Mouse (Mus musculus) heart, embryonic 12.5 days (tissue): ENCODE data around the gene Slc7a7. TPM values are rescaled to one million over a fixed set of nuclear protein-coding genes. Genes with fewer than 3 reads are reported as not detected.

Experiments
- ATAC-seq: fragments of 200-750 bp; cut with Nextera tagmentation; 2 replicates; pipeline ENCODE4 v1.8.0; 2017; ENCODE audit warnings: moderate TSS enrichment, moderate library complexity; ENCODE audit not compliant: insufficient number of reproducible peaks, low FRiP score
- H3K27ac ChIP-seq: fragments of 300-500 bp; sonication (generic); 2 replicates; pipeline ENCODE4 v1.5.1; 2016; ENCODE audit warnings: mild to moderate bottlenecking, moderate library complexity; ENCODE audit not compliant: poor library complexity, severe bottlenecking
- H3K27me3 ChIP-seq: fragments of 300-500 bp; sonication (generic); replicated peaks from 2 replicates; pipeline ENCODE4 v1.6.1; 2016; ENCODE audit warnings: mild to moderate bottlenecking, moderate library complexity
- H3K36me3 ChIP-seq: fragments of 300-500 bp; sonication (generic); 2 replicates; pipeline ENCODE4 v1.6.1; 2016; ENCODE audit warnings: mild to moderate bottlenecking, moderate library complexity
- H3K4me1 ChIP-seq: fragments of 300-500 bp; sonication (generic); replicated peaks from 2 replicates; pipeline ENCODE4 v1.6.1; 2016; ENCODE audit warnings: mild to moderate bottlenecking
- H3K4me2 ChIP-seq: fragments of 300-500 bp; sonication (generic); 2 replicates; pipeline ENCODE4 v1.6.1; 2016; ENCODE audit warnings: mild to moderate bottlenecking, moderate library complexity
- H3K4me3 ChIP-seq: fragments of 300-500 bp; sonication (generic); 2 replicates; pipeline ENCODE4 v1.5.1; 2016; ENCODE audit warnings: mild to moderate bottlenecking
- H3K9ac ChIP-seq: fragments of 300-500 bp; sonication (generic); 2 replicates; pipeline ENCODE4 v1.6.1; 2016; ENCODE audit warnings: mild to moderate bottlenecking, moderate library complexity
- H3K9me3 ChIP-seq: fragments of 300-500 bp; sonication (generic); replicated peaks from 2 replicates; pipeline ENCODE4 v1.6.1; 2016; ENCODE audit warnings: mild to moderate bottlenecking, moderate library complexity
- WGBS: fragments of 180-500 bp; shearing (Covaris S2); methylation state at CpG from one replicate; pipeline ENCODE4 v1.1.7; 2016; 5-methylcytosine and 5-hydroxymethylcytosine counted together
- polyA plus RNA-seq: library from polyadenylated mRNA; unstranded; fragments of >200 nt; fragmentation: Nextera tagmentation; extraction: Ambion mirVana; gene quantifications from 2 replicates; pipeline ENCODE4 v1.2.1, GENCODE M21; 2016

Gene Slc7a7
- polyA plus RNA-seq, 1 experiment from 2014 or later: 8.0 TPM

DNA sequence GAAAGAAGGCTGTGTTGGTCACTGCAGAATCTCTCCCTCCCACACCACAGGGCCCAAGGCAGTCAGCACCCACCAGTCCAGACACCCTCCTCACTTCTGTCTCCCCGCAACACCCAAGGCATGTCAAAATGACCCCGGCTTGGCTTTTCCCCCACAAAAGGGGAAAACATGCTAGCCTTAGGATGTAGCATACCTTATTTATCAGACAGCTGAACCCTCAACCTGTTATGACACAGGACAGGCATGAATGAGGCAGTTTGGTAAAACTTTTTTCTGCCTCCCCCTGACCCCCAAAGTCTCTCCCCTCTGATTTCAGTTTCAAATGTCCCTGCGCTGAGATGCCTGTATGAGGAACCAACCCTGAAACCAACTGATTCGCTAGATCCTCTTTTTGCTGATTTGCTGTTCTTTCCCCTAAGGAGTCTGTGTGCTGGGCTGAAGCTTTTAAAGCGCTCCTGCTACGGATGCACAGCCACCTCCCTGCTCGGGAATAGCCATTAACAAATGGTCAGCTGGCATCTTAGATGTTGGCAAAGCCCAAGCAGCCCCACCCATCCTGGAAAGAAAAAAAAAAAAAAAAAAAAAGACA is 8.4 kb downstream of the Slc7a7 start:
- 73% methylated on average over 7 of the region's 7 CpGs for WGBS
- Histone ChIP-seq H3K9ac (no peak overlapping the region), H3K27ac (no peak overlapping the region), H3K4me2 (peak overlapping the region; percentile 20; the same call in 1 of the 2 replicates), H3K36me3 (0 out of 2 replicates have a peak, but pooled peaks cover 1% of the 10 kb centered on the region), H3K27me3 (no peaks in the 10 kb centered on the region), H3K4me1 (peaks cover 35% of the 10 kb centered on the region), H3K9me3 (no peaks in the 10 kb centered on the region), H3K4me3 (no peak overlapping the region)
- no peak for ATAC-seq

- H3K27me3 ChIP-seq: no peaks in the 10 kb centered on the region
- H3K36me3 ChIP-seq: 0 out of 2 replicates have a peak, but pooled peaks cover 4% of the 10 kb centered on the region
- H3K9me3 ChIP-seq: no peaks in the 10 kb centered on the region
- H3K27ac ChIP-seq: no peak overlapping the region
- H3K4me3 ChIP-seq: no peak overlapping the region
- H3K4me1 ChIP-seq: peaks cover 28% of the 10 kb centered on the region
- H3K9ac ChIP-seq: no peak overlapping the region
- peak overlapping the region; percentile 20 for H3K4me2 ChIP-seq
- no peak for ATAC-seq
- WGBS: 85% methylated on average over 25 of the region's 25 CpGs
These were observed 9.1 kb downstream of the Slc7a7 start for GRCm38 (mm10) chr14:54408336-54409056.

DNA sequence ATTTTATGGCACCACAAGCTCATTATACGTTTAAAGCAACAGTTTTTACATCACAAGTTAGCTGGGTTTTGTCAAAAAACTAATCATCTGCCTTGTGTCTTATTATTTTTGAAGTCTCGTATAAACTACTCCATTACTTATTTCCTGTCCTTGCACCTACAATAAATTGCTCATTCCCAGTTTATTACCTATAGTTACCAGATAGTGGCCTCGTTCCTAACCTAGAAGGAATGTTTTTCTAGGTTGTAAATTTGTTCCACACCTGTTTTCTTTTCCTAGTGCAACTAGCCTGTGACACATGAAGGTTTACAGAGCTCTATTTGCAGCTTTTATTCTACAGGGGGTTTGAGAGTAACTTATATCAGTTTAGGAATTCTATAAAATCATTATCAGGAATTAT is 15.9 kb downstream of the Slc7a7 start:
- no peak for ATAC-seq
- no peak overlapping the region for H3K4me2 ChIP-seq
- 0 out of 2 replicates have a peak, but pooled peaks cover 4% of the 10 kb centered on the region for H3K36me3 ChIP-seq
- 67% methylated on average over 3 of the region's 3 CpGs for WGBS
- H3K9ac ChIP-seq: no peak overlapping the region
- no peaks in the 10 kb centered on the region for H3K4me1 ChIP-seq
- H3K27me3 ChIP-seq: no peaks in the 10 kb centered on the region
- H3K4me3 ChIP-seq: no peak overlapping the region
- H3K9me3 ChIP-seq: no peaks in the 10 kb centered on the region
- H3K27ac ChIP-seq: no peak overlapping the region

GRCm38 (mm10) chr14:54398921-54399382 is 18.6 kb downstream of the Slc7a7 start:
- WGBS: 59% methylated on average over 8 of the region's 8 CpGs
- Histone ChIP-seq H3K4me1 (no peaks in the 10 kb centered on the region), H3K9me3 (no peaks in the 10 kb centered on the region), H3K4me2 (no peak overlapping the region), H3K4me3 (no peak overlapping the region), H3K27me3 (no peaks in the 10 kb centered on the region), H3K9ac (no peak overlapping the region), H3K27ac (no peak overlapping the region), H3K36me3 (0 out of 2 replicates have a peak, but pooled peaks cover under 1% of the 10 kb centered on the region)
- ATAC-seq: no peak

DNA sequence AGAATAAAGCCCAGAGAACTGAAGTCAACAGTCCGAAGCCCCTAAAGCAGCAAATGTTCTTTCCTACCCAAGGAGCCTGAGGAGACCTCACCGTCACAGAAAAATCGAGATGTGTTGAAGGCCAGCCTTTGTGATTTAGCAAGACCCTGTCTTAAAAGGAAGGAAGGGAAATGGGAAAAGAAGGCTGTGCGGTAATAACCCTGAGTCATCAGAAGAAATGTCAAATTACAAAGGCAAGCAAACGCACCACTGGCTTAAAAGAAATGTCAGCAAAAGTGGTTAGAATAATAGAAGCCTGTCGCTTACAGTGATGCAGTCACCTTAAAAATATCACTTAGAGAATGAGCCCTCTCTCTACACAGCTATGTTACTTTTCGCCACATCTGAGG is 19.1 kb downstream of the Slc7a7 start:
- ATAC-seq: no peak
- 70% methylated on average over 7 of the region's 7 CpGs for WGBS
- Histone ChIP-seq H3K4me2 (no peak overlapping the region), H3K36me3 (no peaks in the 10 kb centered on the region), H3K4me1 (no peaks in the 10 kb centered on the region), H3K27me3 (no peaks in the 10 kb centered on the region), H3K9ac (no peak overlapping the region), H3K27ac (no peak overlapping the region), H3K4me3 (no peak overlapping the region), H3K9me3 (no peaks in the 10 kb centered on the region)

DNA sequence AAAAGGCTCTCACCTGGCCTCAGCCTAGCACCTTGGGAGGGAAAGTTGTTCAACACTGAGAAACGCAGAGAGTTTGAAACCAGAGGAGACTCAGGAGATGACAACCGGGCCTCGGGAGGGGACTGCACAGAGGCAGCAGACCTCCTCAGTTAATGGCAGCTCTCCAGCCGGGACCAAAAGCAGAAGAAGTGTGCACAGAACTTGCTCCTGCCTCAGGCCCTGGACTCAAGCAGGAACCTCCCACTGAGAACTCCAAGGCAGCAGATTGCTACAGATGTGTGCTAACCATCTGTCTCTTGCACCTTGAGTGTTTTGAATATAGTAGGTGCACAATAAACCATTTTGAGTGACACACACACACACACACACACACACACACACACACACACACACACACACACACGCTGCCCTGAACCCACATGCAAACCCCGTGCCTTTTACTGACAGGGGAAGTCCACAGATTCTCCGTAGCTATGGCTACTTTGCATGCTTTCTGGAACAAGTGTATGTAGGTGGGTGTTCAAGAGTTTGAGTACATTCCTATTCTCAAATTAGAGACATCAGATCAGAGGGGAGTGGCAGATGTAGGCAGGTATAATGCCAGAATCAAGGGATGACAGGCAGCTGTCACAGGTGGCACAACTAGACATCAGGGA is 19.6 kb downstream of the Slc7a7 start:
- no peak for ATAC-seq
- no peaks in the 10 kb centered on the region for H3K4me1 ChIP-seq
- no peaks in the 10 kb centered on the region for H3K9me3 ChIP-seq
- H3K27ac ChIP-seq: no peak overlapping the region
- no peak overlapping the region for H3K4me3 ChIP-seq
- no peaks in the 10 kb centered on the region for H3K36me3 ChIP-seq
- H3K9ac ChIP-seq: no peak overlapping the region
- no peaks in the 10 kb centered on the region for H3K27me3 ChIP-seq
- H3K4me2 ChIP-seq: no peak overlapping the region
- WGBS: 74% methylated on average over 7 of the region's 7 CpGs

DNA sequence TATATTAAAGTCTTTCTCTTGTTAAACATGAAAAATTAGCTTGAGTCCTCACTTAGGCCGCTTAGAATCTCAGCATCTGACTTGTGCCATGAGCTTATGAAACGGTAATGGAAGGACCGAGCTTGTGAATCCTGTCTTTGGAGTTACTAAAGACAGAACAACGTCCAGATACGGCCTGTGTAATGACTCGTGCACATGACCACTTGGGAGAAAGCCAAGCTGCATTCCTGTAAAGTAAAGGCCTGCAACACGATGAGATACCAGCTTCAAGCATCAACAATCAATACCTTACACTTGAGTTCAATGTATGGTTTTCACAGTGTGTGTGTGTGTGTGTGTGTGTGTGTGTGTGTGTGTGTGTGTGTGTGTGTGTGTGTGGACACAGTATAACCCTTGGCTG is 20.9 kb downstream of the Slc7a7 start:
- no peaks in the 10 kb centered on the region for H3K9me3 ChIP-seq
- H3K4me3 ChIP-seq: no peak overlapping the region
- no peak overlapping the region for H3K27ac ChIP-seq
- ATAC-seq: no peak
- H3K9ac ChIP-seq: no peak overlapping the region
- no peaks in the 10 kb centered on the region for H3K27me3 ChIP-seq
- H3K4me2 ChIP-seq: no peak overlapping the region
- 55% methylated on average over 7 of the region's 7 CpGs for WGBS
- no peaks in the 10 kb centered on the region for H3K4me1 ChIP-seq
- no peaks in the 10 kb centered on the region for H3K36me3 ChIP-seq

- H3K4me2 ChIP-seq: no peak overlapping the region
- H3K9ac ChIP-seq: no peak overlapping the region
- no peaks in the 10 kb centered on the region for H3K36me3 ChIP-seq
- ATAC-seq: no peak
- H3K9me3 ChIP-seq: no peaks in the 10 kb centered on the region
- no peaks in the 10 kb centered on the region for H3K4me1 ChIP-seq
- no peak overlapping the region for H3K27ac ChIP-seq
- no peaks in the 10 kb centered on the region for H3K27me3 ChIP-seq
- H3K4me3 ChIP-seq: no peak overlapping the region
These were observed 23.3 kb downstream of the Slc7a7 start for GRCm38 (mm10) chr14:54394309-54394708.

GRCm38 (mm10) chr14:54393794-54394193 is 23.8 kb downstream of the Slc7a7 start:
- Histone ChIP-seq H3K4me1 (no peaks in the 10 kb centered on the region), H3K4me2 (no peak overlapping the region), H3K4me3 (no peak overlapping the region), H3K9me3 (no peaks in the 10 kb centered on the region), H3K9ac (no peak overlapping the region), H3K27me3 (no peaks in the 10 kb centered on the region), H3K36me3 (no peaks in the 10 kb centered on the region), H3K27ac (no peak overlapping the region)
- 68% methylated on average over 3 of the region's 3 CpGs for WGBS
- ATAC-seq: no peak

DNA sequence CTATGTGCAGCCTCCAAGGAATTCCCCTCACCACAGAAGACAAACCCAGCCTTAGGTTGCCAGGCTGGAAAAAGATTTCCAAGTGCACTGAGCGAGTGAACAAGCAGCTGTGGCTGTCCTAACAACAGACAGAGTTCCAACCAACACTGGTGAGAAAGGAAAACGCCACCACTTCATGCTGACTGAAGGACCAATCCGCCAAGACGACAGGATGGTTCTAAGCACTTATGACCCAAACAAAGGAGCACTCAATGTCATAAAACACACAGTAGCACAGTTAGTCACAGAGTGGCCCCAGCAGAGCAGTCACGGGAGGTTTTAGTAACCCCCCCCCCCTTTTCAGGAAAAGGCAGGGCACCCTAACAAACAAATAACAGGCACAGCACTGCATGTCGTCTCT is 26.7 kb downstream of the Slc7a7 start:
- Histone ChIP-seq H3K4me3 (no peak overlapping the region), H3K27ac (no peak overlapping the region), H3K9ac (no peak overlapping the region), H3K27me3 (no peaks in the 10 kb centered on the region), H3K9me3 (no peaks in the 10 kb centered on the region), H3K4me1 (no peaks in the 10 kb centered on the region), H3K36me3 (no peaks in the 10 kb centered on the region), H3K4me2 (no peak overlapping the region)
- WGBS: 67% methylated on average over 6 of the region's 6 CpGs
- ATAC-seq: no peak

DNA sequence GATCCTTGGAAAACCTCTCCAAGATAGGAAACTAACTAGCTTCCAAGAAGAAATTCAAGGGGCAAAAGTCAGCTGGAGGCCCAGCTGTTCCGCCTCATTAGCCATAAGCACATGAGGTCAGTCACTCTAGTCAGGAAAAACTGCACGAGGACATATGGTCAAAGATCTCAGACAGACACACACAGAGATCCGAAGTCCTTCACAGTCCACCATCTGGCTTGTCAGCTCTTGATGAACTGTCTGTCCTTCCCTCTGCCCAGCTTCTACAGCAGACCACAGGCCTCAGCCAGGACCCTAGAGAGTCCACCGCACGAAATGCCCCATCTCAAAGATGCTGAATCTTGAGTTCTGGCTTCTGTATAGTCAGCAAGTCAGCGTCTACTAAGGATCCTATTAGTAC is 30.0 kb downstream of the Slc7a7 start:
- Histone ChIP-seq H3K36me3 (no peaks in the 10 kb centered on the region), H3K27ac (no peak overlapping the region), H3K9ac (no peak overlapping the region), H3K4me3 (no peak overlapping the region), H3K27me3 (no peaks in the 10 kb centered on the region), H3K9me3 (no peaks in the 10 kb centered on the region), H3K4me1 (peaks cover 10% of the 10 kb centered on the region), H3K4me2 (no peak overlapping the region)
- ATAC-seq: no peak
- 75% methylated on average over 6 of the region's 6 CpGs for WGBS
